In the genomic region with DNA sequence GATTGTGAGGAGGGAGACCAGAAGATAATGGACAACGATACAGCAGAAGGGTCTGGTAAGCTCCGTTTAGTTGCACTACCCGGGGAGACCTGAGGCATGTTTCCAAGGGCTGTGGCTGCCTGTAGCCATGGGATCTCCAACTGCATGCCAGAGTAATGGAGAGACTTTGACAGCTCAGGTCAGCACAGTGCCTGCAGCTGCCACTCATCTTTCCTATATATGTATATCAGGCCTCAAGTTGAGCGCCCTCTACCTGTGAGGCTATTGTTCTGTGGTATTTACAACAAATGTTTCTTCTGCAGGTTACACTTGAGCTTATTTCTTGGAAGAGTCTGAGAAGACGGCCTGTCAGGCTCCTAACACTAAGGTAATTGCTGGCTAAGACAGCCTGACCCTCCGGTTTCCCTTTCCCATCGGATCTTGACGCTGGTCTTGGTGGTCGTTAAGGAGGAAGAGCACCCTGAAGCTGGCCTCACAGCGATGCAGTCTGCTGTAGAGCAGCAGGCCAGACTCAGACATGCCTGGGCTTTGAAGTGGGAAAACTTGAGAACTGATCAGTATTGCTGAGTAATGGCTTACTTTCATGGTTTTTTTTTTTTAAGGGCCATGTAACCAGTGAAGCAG, we compare ENCODE assay signal across 8 mouse cellular contexts. TPM values are rescaled to one million over a fixed set of nuclear protein-coding genes. Genes with fewer than 3 reads are reported as not detected.
A peak's percentile ranks its signal among the peaks of the same experiment; 100 is the strongest.
DNase-seq lines count a peak whose midpoint lies in the region; ATAC-seq and TF ChIP-seq lines count a peak whose summit lies in the region.

No protein-coding gene starts in this region.

- H3K4me3 ChIP-seq in MEL (ENCODE audit: control insufficient read depth in 1 of 2, insufficient read depth in 1 of 2, low read depth in 2 of 2, low read length in 2 of 2), result peak overlapping the region; percentile 52 to 89
- peak overlapping the region; percentile 93 for H3K4me3 ChIP-seq in heart, embryonic 13.5 days
- H3K4me3 ChIP-seq in kidney, postnatal 0 days (replicated peaks; ENCODE audit: low read depth, low read length), result peak overlapping the region; percentile 74
- peak overlapping the region; percentile 73 for H3K4me3 ChIP-seq in lung, embryonic 14.5 days (ENCODE audit: low read depth, low read length)
- peak overlapping the region; percentile 71 for H3K4me3 ChIP-seq in neural tube, embryonic 14.5 days (ENCODE audit: low read depth, low read length)

- TF ChIP-seq POLR2A in MEL (IDR thresholded peaks at IDR 0.05; ENCODE audit: control insufficient read depth in 1 of 2, insufficient read depth in 1 of 2, low read depth in 1 of 2, low read length in 2 of 2, poor library complexity in 1 of 2), result peak; percentile 29 to 37; a peak in 2 of 4 replicates

- no peak for TF ChIP-seq EP300 in MEL (IDR thresholded peaks at IDR 0.05; ENCODE audit: low read depth in 1 of 2, low read length in 2 of 2)

- peak overlapping the region; percentile 98 for H3K27ac ChIP-seq in MEL (ENCODE audit: control insufficient read depth, low read depth, low read length)
- H3K27ac ChIP-seq in heart, embryonic 13.5 days (replicated peaks), result peak overlapping the region; percentile 92
- peak overlapping the region; percentile 77; the same call in 1 of the 2 replicates for H3K27ac ChIP-seq in kidney, postnatal 0 days
- H3K27ac ChIP-seq in lung, embryonic 14.5 days (ENCODE audit: low read depth), result peak overlapping the region; percentile 93; the same call in 1 of the 2 replicates
- peak overlapping the region; percentile 95; the same call in 1 of the 2 replicates for H3K27ac ChIP-seq in neural tube, embryonic 14.5 days (ENCODE audit: low read depth, low read length)

- peak overlapping the region; percentile 96 for H3K4me2 ChIP-seq in heart, embryonic 13.5 days
- H3K4me2 ChIP-seq in kidney, postnatal 0 days (ENCODE audit: low read length), result peak overlapping the region; percentile 90
- H3K4me2 ChIP-seq in lung, embryonic 14.5 days, result peak overlapping the region; percentile 83
- peak overlapping the region; percentile 72 for H3K4me2 ChIP-seq in neural tube, embryonic 14.5 days (ENCODE audit: low read depth, low read length)

- H3K4me1 ChIP-seq in MEL (ENCODE audit: control insufficient read depth in 1 of 2, insufficient read depth in 2 of 2, low read length in 2 of 2), result peaks cover 0 to 14% of the 10 kb centered on the region in 2 experiments; a peak in 2 of 4 replicates
- peaks cover 15% of the 10 kb centered on the region for H3K4me1 ChIP-seq in heart, embryonic 13.5 days
- peaks cover 5% of the 10 kb centered on the region for H3K4me1 ChIP-seq in kidney, postnatal 0 days (replicated peaks; ENCODE audit: insufficient read depth, low read length)
- H3K4me1 ChIP-seq in lung, embryonic 14.5 days (ENCODE audit: insufficient read depth), result no peaks in the 10 kb centered on the region
- H3K4me1 ChIP-seq in neural tube, embryonic 14.5 days (ENCODE audit: control insufficient read depth, insufficient read depth, low read length), result peaks cover 9% of the 10 kb centered on the region

- H3K9ac ChIP-seq in MEL (ENCODE audit: control insufficient read depth, low read depth, low read length, poor library complexity, severe bottlenecking), result peak overlapping the region; percentile 98
- peak overlapping the region; percentile 97 for H3K9ac ChIP-seq in heart, embryonic 13.5 days
- H3K9ac ChIP-seq in kidney, postnatal 0 days (ENCODE audit: low read depth, low read length), result peak overlapping the region; percentile 75
- peak overlapping the region; percentile 92 for H3K9ac ChIP-seq in lung, embryonic 14.5 days
- peak overlapping the region; percentile 98 for H3K9ac ChIP-seq in neural tube, embryonic 14.5 days (replicated peaks; ENCODE audit: low read depth, low read length)

- no peak for ATAC-seq in heart, embryonic 13.5 days (ENCODE audit: extremely low read depth, insufficient number of reproducible peaks, low FRiP score, low TSS enrichment)
- no peak for ATAC-seq in kidney, postnatal 0 days (replicated peaks; ENCODE audit: low FRiP score, low read depth)
- ATAC-seq in lung, embryonic 14.5 days (ENCODE audit: insufficient read depth), result no peak
- ATAC-seq in neural tube, embryonic 14.5 days (ENCODE audit: low read depth), result 0 out of 2 replicates have a peak, but pooled peaks have one; percentile 14

- no peaks in the 10 kb centered on the region for H3K9me3 ChIP-seq in MEL (replicated peaks; ENCODE audit: insufficient read depth, low read length)
- no peaks in the 10 kb centered on the region for H3K9me3 ChIP-seq in heart, embryonic 13.5 days
- no peaks in the 10 kb centered on the region for H3K9me3 ChIP-seq in kidney, postnatal 0 days (replicated peaks; ENCODE audit: low read length)
- H3K9me3 ChIP-seq in lung, embryonic 14.5 days (ENCODE audit: low read depth, low read length), result no peaks in the 10 kb centered on the region
- no peaks in the 10 kb centered on the region for H3K9me3 ChIP-seq in neural tube, embryonic 14.5 days (ENCODE audit: control insufficient read depth, low read length)

- no peak for TF ChIP-seq RAD21 in MEL (IDR thresholded peaks at IDR 0.05; ENCODE audit: low read depth, low read length)

- H3K27me3 ChIP-seq in MEL (ENCODE audit: control insufficient read depth in 1 of 2, insufficient read depth in 2 of 2, low read length in 2 of 2), result no peaks in the 10 kb centered on the region
- H3K27me3 ChIP-seq in heart, embryonic 13.5 days (replicated peaks), result no peaks in the 10 kb centered on the region
- no peaks in the 10 kb centered on the region for H3K27me3 ChIP-seq in kidney, postnatal 0 days (ENCODE audit: insufficient read depth, low read length)
- no peaks in the 10 kb centered on the region for H3K27me3 ChIP-seq in lung, embryonic 14.5 days (ENCODE audit: insufficient read depth, low read length)
- H3K27me3 ChIP-seq in neural tube, embryonic 14.5 days (ENCODE audit: control insufficient read depth, insufficient read depth, low read length), result no peaks in the 10 kb centered on the region

- peaks cover 18% of the 10 kb centered on the region for H3K79me2 ChIP-seq in MEL (ENCODE audit: control insufficient read depth, insufficient read depth, low read length, poor library complexity)

- 29% methylated on average over 10 of the region's 10 CpGs for WGBS in heart, embryonic 13.5 days
- 20% methylated on average over 10 of the region's 10 CpGs for WGBS in kidney, postnatal 0 days
- WGBS in lung, embryonic 14.5 days, result 28% methylated on average over 10 of the region's 10 CpGs
- 27% methylated on average over 10 of the region's 10 CpGs for WGBS in neural tube, embryonic 14.5 days

- H3K36me3 ChIP-seq in MEL (ENCODE audit: control insufficient read depth in 1 of 2, insufficient read depth in 2 of 2, low read length in 2 of 2), result peaks cover 12 to 22% of the 10 kb centered on the region in 2 experiments
- peaks cover 51% of the 10 kb centered on the region for H3K36me3 ChIP-seq in heart, embryonic 13.5 days
- peaks cover 24% of the 10 kb centered on the region for H3K36me3 ChIP-seq in kidney, postnatal 0 days (ENCODE audit: insufficient read depth, low read length)
- H3K36me3 ChIP-seq in lung, embryonic 14.5 days (ENCODE audit: insufficient read depth), result peaks cover 50% of the 10 kb centered on the region
- peaks cover 37% of the 10 kb centered on the region; the same call in 1 of the 2 replicates for H3K36me3 ChIP-seq in neural tube, embryonic 14.5 days (ENCODE audit: control insufficient read depth, insufficient read depth, low read length)

- DNase-seq in A20 (ENCODE audit: low read depth, low spot score) (peak; percentile 69), MEL (ENCODE audit: low read depth, low spot score) (peak; percentile 81)
- peak; percentile 59 for DNase-seq in embryo, embryonic 10.5 days (ENCODE audit: low spot score)
- peak; percentile 58 for DNase-seq in kidney, postnatal 0 days (ENCODE audit: low spot score)
- DNase-seq in lung, embryonic 14.5 days, result peak; percentile 78
- DNase-seq in right cerebral cortex, adult 18-20 months, result no peak

- TF ChIP-seq CTCF in MEL (IDR thresholded peaks at IDR 0.05 in 2 of 3, conservative IDR thresholded peaks at IDR 0.05 in 1 of 3; ENCODE audit: control insufficient read depth in 1 of 3, insufficient read depth in 1 of 3, low read depth in 2 of 3, low read length in 3 of 3, poor library complexity in 1 of 3, severe bottlenecking in 1 of 3), result peak in 2 of 3 experiments; percentile 55 to 68; a peak in 4 of 6 replicates
- peak; percentile 67 for TF ChIP-seq CTCF in kidney, postnatal 0 days (IDR thresholded peaks at IDR 0.05; ENCODE audit: low read depth)
- peak; percentile 68 for TF ChIP-seq CTCF in lung, embryonic 14.5 days (IDR thresholded peaks at IDR 0.05; ENCODE audit: low read depth)

RNA-seq across cellular contexts. Expression of a gene that starts 6.8 kb away (rescaled TPM):
- total RNA-seq in MEL (2012; rRNA removed), result 0.52 and 0.85 TPM in 2 replicates
- polyA plus RNA-seq in MEL (2012; ENCODE audit: insufficient read depth in 1 of 2, insufficient read length in 2 of 2, low read depth in 1 of 2, low replicate concordance in 2 of 2, missing spikeins in 1 of 2), result under 1 TPM in 1 of 2 experiments, not detected in 1; 0.40 TPM
- 1.1 and 1.8 TPM in 2 replicates for polyA plus RNA-seq in heart, embryonic 13.5 days (2015; fragmentation: Nextera tagmentation; extraction: Ambion mirVana)
- 2.4 and 3.0 TPM in 2 replicates for polyA plus RNA-seq in kidney, postnatal 0 days (2015; fragmentation: Nextera tagmentation; extraction: Ambion mirVana)
- polyA plus RNA-seq in lung, embryonic 14.5 days (2014; fragmentation: Nextera tagmentation; extraction: Ambion mirVana), result 1.2 and 1.9 TPM in 2 replicates
- polyA plus RNA-seq in neural tube, embryonic 14.5 days (2014; fragmentation: Nextera tagmentation; extraction: Ambion mirVana), result 1.4 and 3.0 TPM in 2 replicates

RNA-seq across cellular contexts. Expression of a gene that starts 19.4 kb away (rescaled TPM):
- 110 and 117 TPM in 2 replicates for total RNA-seq in MEL (2012; rRNA removed)
- polyA plus RNA-seq in MEL (2012; ENCODE audit: insufficient read depth in 1 of 2, insufficient read length in 2 of 2, low read depth in 1 of 2, low replicate concordance in 2 of 2, missing spikeins in 1 of 2), result 100 to 1,000 TPM in 1 of 2 experiments, not detected in 1; 102 TPM
- polyA plus RNA-seq in heart, embryonic 13.5 days (2015; fragmentation: Nextera tagmentation; extraction: Ambion mirVana), result 61.9 and 74.4 TPM in 2 replicates
- polyA plus RNA-seq in kidney, postnatal 0 days (2015; fragmentation: Nextera tagmentation; extraction: Ambion mirVana), result 70.3 and 72.8 TPM in 2 replicates
- 69.9 and 71.8 TPM in 2 replicates for polyA plus RNA-seq in lung, embryonic 14.5 days (2014; fragmentation: Nextera tagmentation; extraction: Ambion mirVana)
- 66.0 and 71.9 TPM in 2 replicates for polyA plus RNA-seq in neural tube, embryonic 14.5 days (2014; fragmentation: Nextera tagmentation; extraction: Ambion mirVana)

RNA-seq across cellular contexts. Expression of a gene that starts 35.8 kb away (rescaled TPM):
- total RNA-seq in MEL (2012; rRNA removed), result 56.7 and 62.6 TPM in 2 replicates
- 10 to 100 TPM in 1 of 2 experiments, not detected in 1; 76.4 TPM for polyA plus RNA-seq in MEL (2012; ENCODE audit: insufficient read depth in 1 of 2, insufficient read length in 2 of 2, low read depth in 1 of 2, low replicate concordance in 2 of 2, missing spikeins in 1 of 2)
- polyA plus RNA-seq in heart, embryonic 13.5 days (2015; fragmentation: Nextera tagmentation; extraction: Ambion mirVana), result 26.6 and 33.6 TPM in 2 replicates
- polyA plus RNA-seq in kidney, postnatal 0 days (2015; fragmentation: Nextera tagmentation; extraction: Ambion mirVana), result 38.1 and 39.0 TPM in 2 replicates
- 48.7 and 49.1 TPM in 2 replicates for polyA plus RNA-seq in lung, embryonic 14.5 days (2014; fragmentation: Nextera tagmentation; extraction: Ambion mirVana)
- polyA plus RNA-seq in neural tube, embryonic 14.5 days (2014; fragmentation: Nextera tagmentation; extraction: Ambion mirVana), result 39.8 and 40.2 TPM in 2 replicates

RNA-seq across cellular contexts. Expression of a gene that starts 43.4 kb away (rescaled TPM):
- total RNA-seq in MEL (2012; rRNA removed), result 137 and 147 TPM in 2 replicates
- polyA plus RNA-seq in MEL (2012; ENCODE audit: insufficient read depth in 1 of 2, insufficient read length in 2 of 2, low read depth in 1 of 2, low replicate concordance in 2 of 2, missing spikeins in 1 of 2), result 100 to 1,000 TPM in 1 of 2 experiments, 10 to 100 TPM in 1; 83.6 to 186 TPM
- 37.6 and 42.1 TPM in 2 replicates for polyA plus RNA-seq in heart, embryonic 13.5 days (2015; fragmentation: Nextera tagmentation; extraction: Ambion mirVana)
- polyA plus RNA-seq in kidney, postnatal 0 days (2015; fragmentation: Nextera tagmentation; extraction: Ambion mirVana), result 40.0 and 45.9 TPM in 2 replicates
- polyA plus RNA-seq in lung, embryonic 14.5 days (2014; fragmentation: Nextera tagmentation; extraction: Ambion mirVana), result 67.5 and 77.0 TPM in 2 replicates
- polyA plus RNA-seq in neural tube, embryonic 14.5 days (2014; fragmentation: Nextera tagmentation; extraction: Ambion mirVana), result 14.0 and 22.1 TPM in 2 replicates

RNA-seq across cellular contexts. Expression of a gene that starts 48.6 kb away (rescaled TPM):
- 9.9 and 12.0 TPM in 2 replicates for total RNA-seq in MEL (2012; rRNA removed)
- 10 to 100 TPM in 1 of 2 experiments, not detected in 1; 29.6 TPM for polyA plus RNA-seq in MEL (2012; ENCODE audit: insufficient read depth in 1 of 2, insufficient read length in 2 of 2, low read depth in 1 of 2, low replicate concordance in 2 of 2, missing spikeins in 1 of 2)
- polyA plus RNA-seq in heart, embryonic 13.5 days (2015; fragmentation: Nextera tagmentation; extraction: Ambion mirVana), result 27.5 and 28.8 TPM in 2 replicates
- 21.9 and 24.3 TPM in 2 replicates for polyA plus RNA-seq in kidney, postnatal 0 days (2015; fragmentation: Nextera tagmentation; extraction: Ambion mirVana)
- 33.1 and 39.5 TPM in 2 replicates for polyA plus RNA-seq in lung, embryonic 14.5 days (2014; fragmentation: Nextera tagmentation; extraction: Ambion mirVana)
- polyA plus RNA-seq in neural tube, embryonic 14.5 days (2014; fragmentation: Nextera tagmentation; extraction: Ambion mirVana), result 38.1 and 38.3 TPM in 2 replicates
